Mouse (Mus musculus): ENCODE measurements at regions not wholly inside any gene's neighbourhood (a gene's known extent, or its start where the extent isn't known, plus 50 kb on each side); places are given as distances from the start of the nearest gene placed in this dataset.
A peak's percentile ranks its signal among the peaks of the same experiment; 100 is the strongest.

- Histone ChIP-seq H3K36me3 (ENCODE audit: control insufficient read depth, insufficient read depth, low read length) (no peaks in the 10 kb centered on the region), H3K4me1 (ENCODE audit: control insufficient read depth, insufficient read depth, low read length) (no peaks in the 10 kb centered on the region), H3K27me3 (ENCODE audit: control insufficient read depth, insufficient read depth, low read length) (no peaks in the 10 kb centered on the region), H3K27ac (ENCODE audit: control insufficient read depth, insufficient read depth, low read depth, low read length) (no peak overlapping the region), H3K4me3 (ENCODE audit: control insufficient read depth, low read depth, low read length) (no peak overlapping the region)
- no peak for TF ChIP-seq POLR2A (IDR thresholded peaks at IDR 0.05; ENCODE audit: control insufficient read depth, low read depth, low read length)
- no peak for TF ChIP-seq CTCF (IDR thresholded peaks at IDR 0.05; ENCODE audit: control insufficient read depth, insufficient read depth, insufficient replicate concordance, low read depth, low read length)
Measured at GRCm38 (mm10) chr7:95955119-95955518, 215.9 kb upstream of the Tenm4 start.

- no peaks in the 10 kb centered on the region for H3K27me3 ChIP-seq (ENCODE audit: control insufficient read depth, insufficient read depth, low read length)
- TF ChIP-seq CTCF (IDR thresholded peaks at IDR 0.05; ENCODE audit: control insufficient read depth, insufficient read depth, insufficient replicate concordance, low read depth, low read length) (no peak), POLR2A (IDR thresholded peaks at IDR 0.05; ENCODE audit: control insufficient read depth, low read depth, low read length) (no peak)
Measured at GRCm38 (mm10) chr7:95959068-95959467, 212.0 kb upstream of the Tenm4 start.

GRCm38 (mm10) chr7:95971863-95972262 is 199.2 kb upstream of the Tenm4 start:
- TF ChIP-seq POLR2A (IDR thresholded peaks at IDR 0.05; ENCODE audit: control insufficient read depth, low read depth, low read length), result no peak
- no peak for TF ChIP-seq CTCF (IDR thresholded peaks at IDR 0.05; ENCODE audit: control insufficient read depth, insufficient read depth, insufficient replicate concordance, low read depth, low read length)
- no peaks in the 10 kb centered on the region for H3K27me3 ChIP-seq (ENCODE audit: control insufficient read depth, insufficient read depth, low read length)
- H3K36me3 ChIP-seq (ENCODE audit: control insufficient read depth, insufficient read depth, low read length), result no peaks in the 10 kb centered on the region
- H3K4me3 ChIP-seq (ENCODE audit: control insufficient read depth, low read depth, low read length), result no peak overlapping the region
- no peaks in the 10 kb centered on the region for H3K4me1 ChIP-seq (ENCODE audit: control insufficient read depth, insufficient read depth, low read length)
- H3K27ac ChIP-seq (ENCODE audit: control insufficient read depth, insufficient read depth, low read depth, low read length), result no peak overlapping the region

More at GRCm38 (mm10) chr7:95959068-95959467, 212.0 kb upstream of the Tenm4 start:
- no peak overlapping the region for H3K27ac ChIP-seq (ENCODE audit: control insufficient read depth, insufficient read depth, low read depth, low read length)
- H3K4me1 ChIP-seq (ENCODE audit: control insufficient read depth, insufficient read depth, low read length), result no peaks in the 10 kb centered on the region
- no peaks in the 10 kb centered on the region for H3K36me3 ChIP-seq (ENCODE audit: control insufficient read depth, insufficient read depth, low read length)
- no peak overlapping the region for H3K4me3 ChIP-seq (ENCODE audit: control insufficient read depth, low read depth, low read length)

- no peaks in the 10 kb centered on the region for H3K27me3 ChIP-seq (ENCODE audit: control insufficient read depth, insufficient read depth, low read length)
- H3K4me3 ChIP-seq (ENCODE audit: control insufficient read depth, low read depth, low read length), result no peak overlapping the region
- TF ChIP-seq CTCF (IDR thresholded peaks at IDR 0.05; ENCODE audit: control insufficient read depth, insufficient read depth, insufficient replicate concordance, low read depth, low read length), result no peak
- no peak for TF ChIP-seq POLR2A (IDR thresholded peaks at IDR 0.05; ENCODE audit: control insufficient read depth, low read depth, low read length)
- no peaks in the 10 kb centered on the region for H3K36me3 ChIP-seq (ENCODE audit: control insufficient read depth, insufficient read depth, low read length)
- H3K27ac ChIP-seq (ENCODE audit: control insufficient read depth, insufficient read depth, low read depth, low read length), result no peak overlapping the region
- no peaks in the 10 kb centered on the region for H3K4me1 ChIP-seq (ENCODE audit: control insufficient read depth, insufficient read depth, low read length)
Measured at GRCm38 (mm10) chr7:95974085-95974484, 197.0 kb upstream of the Tenm4 start.

- Histone ChIP-seq H3K36me3 (ENCODE audit: control insufficient read depth, insufficient read depth, low read length) (no peaks in the 10 kb centered on the region), H3K27me3 (ENCODE audit: control insufficient read depth, insufficient read depth, low read length) (no peaks in the 10 kb centered on the region), H3K4me1 (ENCODE audit: control insufficient read depth, insufficient read depth, low read length) (no peaks in the 10 kb centered on the region), H3K27ac (ENCODE audit: control insufficient read depth, insufficient read depth, low read depth, low read length) (no peak overlapping the region), H3K4me3 (ENCODE audit: control insufficient read depth, low read depth, low read length) (peak overlapping the region; percentile 56)
- no peak for TF ChIP-seq POLR2A (IDR thresholded peaks at IDR 0.05; ENCODE audit: control insufficient read depth, low read depth, low read length)
- TF ChIP-seq CTCF (IDR thresholded peaks at IDR 0.05; ENCODE audit: control insufficient read depth, insufficient read depth, insufficient replicate concordance, low read depth, low read length), result no peak
Measured at GRCm38 (mm10) chr7:95991250-95992032, 179.6 kb upstream of the Tenm4 start.

- no peak for TF ChIP-seq POLR2A (IDR thresholded peaks at IDR 0.05; ENCODE audit: control insufficient read depth, low read depth, low read length)
- no peak for TF ChIP-seq CTCF (IDR thresholded peaks at IDR 0.05; ENCODE audit: control insufficient read depth, insufficient read depth, insufficient replicate concordance, low read depth, low read length)
- no peak overlapping the region for H3K27ac ChIP-seq (ENCODE audit: control insufficient read depth, insufficient read depth, low read depth, low read length)
Measured at GRCm38 (mm10) chr7:95992033-95992516, 179.0 kb upstream of the Tenm4 start.

GRCm38 (mm10) chr7:95992521-95992920 is 178.5 kb upstream of the Tenm4 start:
- H3K4me1 ChIP-seq (ENCODE audit: control insufficient read depth, insufficient read depth, low read length), result no peaks in the 10 kb centered on the region
- no peak for TF ChIP-seq CTCF (IDR thresholded peaks at IDR 0.05; ENCODE audit: control insufficient read depth, insufficient read depth, insufficient replicate concordance, low read depth, low read length)
- H3K27ac ChIP-seq (ENCODE audit: control insufficient read depth, insufficient read depth, low read depth, low read length), result no peak overlapping the region

More at GRCm38 (mm10) chr7:95992033-95992516, 179.0 kb upstream of the Tenm4 start:
- Histone ChIP-seq H3K27me3 (ENCODE audit: control insufficient read depth, insufficient read depth, low read length) (no peaks in the 10 kb centered on the region), H3K4me1 (ENCODE audit: control insufficient read depth, insufficient read depth, low read length) (no peaks in the 10 kb centered on the region), H3K36me3 (ENCODE audit: control insufficient read depth, insufficient read depth, low read length) (no peaks in the 10 kb centered on the region), H3K4me3 (ENCODE audit: control insufficient read depth, low read depth, low read length) (no peak overlapping the region)

More at GRCm38 (mm10) chr7:95992521-95992920, 178.5 kb upstream of the Tenm4 start:
- Histone ChIP-seq H3K36me3 (ENCODE audit: control insufficient read depth, insufficient read depth, low read length) (no peaks in the 10 kb centered on the region), H3K4me3 (ENCODE audit: control insufficient read depth, low read depth, low read length) (no peak overlapping the region), H3K27me3 (ENCODE audit: control insufficient read depth, insufficient read depth, low read length) (no peaks in the 10 kb centered on the region)

Measured in testis, adult 2 months (tissue).